Mouse (Mus musculus) activated CD4-positive, CD25-positive, alpha-beta regulatory T cell, adult 4 months (primary cell): ENCODE data around the gene Prkab2. TPM values are rescaled to one million over a fixed set of nuclear protein-coding genes. Genes with fewer than 3 reads are reported as not detected.

Source experiments
- ATAC-seq: one replicate; pipeline ENCODE4 v1.8.0; 2017
- polyA plus RNA-seq, 2 experiments: library from polyadenylated mRNA; unstranded; fragments of 100-300 nt; shearing (Covaris generic); gene quantifications; one replicate each; pipeline ENCODE4 v1.2.1; 2017

Prkab2 gene
- polyA plus RNA-seq, result 1 to 10 TPM; 1.7 to 2.2 TPM

- ATAC-seq, result peak; percentile 84
Observed at GRCm38 (mm10) chr3:97657655-97658411, at the start of gene Prkab2. Gene Prkab2 (plus strand): TSS chr3:97658193.

GRCm38 (mm10) chr3:97609201-97609844, 48.7 kb upstream of the Prkab2 start:
- ATAC-seq, result peak; percentile 60

- ATAC-seq, result peak; percentile 88
Observed at GRCm38 (mm10) chr3:97609845-97610410, 48.1 kb upstream of the Prkab2 start, which contains the start of gene Chd1l. Gene Chd1l (minus strand): TSS chr3:97610203.

GRCm38 (mm10) chr3:97611021-97611420, 47.0 kb upstream of the Prkab2 start:
- no peak for ATAC-seq

- ATAC-seq, result no peak
Observed at GRCm38 (mm10) chr3:97615154-97615553, 42.8 kb upstream of the Prkab2 start.

- ATAC-seq, result no peak
Observed at GRCm38 (mm10) chr3:97615933-97616332, 42.1 kb upstream of the Prkab2 start.

GRCm38 (mm10) chr3:97617091-97617825, 40.7 kb upstream of the Prkab2 start:
- no peak for ATAC-seq

- ATAC-seq, result no peak
Observed at GRCm38 (mm10) chr3:97617899-97618298, 40.1 kb upstream of the Prkab2 start.

GRCm38 (mm10) chr3:97620657-97621056, 37.3 kb upstream of the Prkab2 start:
- ATAC-seq, result no peak

- no peak for ATAC-seq
Observed at GRCm38 (mm10) chr3:97624611-97625010, 33.4 kb upstream of the Prkab2 start.

- ATAC-seq, result no peak
Observed at GRCm38 (mm10) chr3:97627893-97628292, 30.1 kb upstream of the Prkab2 start.

GRCm38 (mm10) chr3:97628391-97629001, 29.5 kb upstream of the Prkab2 start, which contains the start of gene Fmo5:
Gene Fmo5 (plus strand): TSS chr3:97628804.
- peak; percentile 100 for ATAC-seq

- ATAC-seq, result no peak
Observed at GRCm38 (mm10) chr3:97629941-97630340, 28.1 kb upstream of the Prkab2 start.

- ATAC-seq, result no peak
Observed at GRCm38 (mm10) chr3:97630746-97631145, 27.2 kb upstream of the Prkab2 start.

- no peak for ATAC-seq
Observed at GRCm38 (mm10) chr3:97631258-97631860, 26.6 kb upstream of the Prkab2 start.

- no peak for ATAC-seq
Observed at GRCm38 (mm10) chr3:97633456-97633855, 24.5 kb upstream of the Prkab2 start.

GRCm38 (mm10) chr3:97634288-97634761, 23.7 kb upstream of the Prkab2 start:
- no peak for ATAC-seq

GRCm38 (mm10) chr3:97641396-97641795, 16.6 kb upstream of the Prkab2 start:
- no peak for ATAC-seq

- no peak for ATAC-seq
Observed at GRCm38 (mm10) chr3:97642001-97642400, 16.0 kb upstream of the Prkab2 start.

GRCm38 (mm10) chr3:97648518-97648917, 9.5 kb upstream of the Prkab2 start:
- ATAC-seq, result no peak

- no peak for ATAC-seq
Observed at GRCm38 (mm10) chr3:97649022-97649421, 9.0 kb upstream of the Prkab2 start.

- no peak for ATAC-seq
Observed at GRCm38 (mm10) chr3:97649469-97649868, 8.5 kb upstream of the Prkab2 start.
